Mouse (Mus musculus) thymus, adult 2 months (tissue): Measurements from ENCODE around the gene Zfp119a. TPM values are rescaled to one million over a fixed set of nuclear protein-coding genes. Genes with fewer than 3 reads are reported as not detected.
"Not testable (repeated sequence)": the region's sequence is repeated elsewhere in the genome, so short reads cannot be mapped to it uniquely, and the experiment has no call there.

Experiments used
- DNase-seq: peaks from one replicate; pipeline ENCODE4 v3.0.0; 2021
- H3K27ac ChIP-seq: fragments of 200-500 bp; 2 replicates; pipeline ENCODE4 v1.5.1; 2012; ENCODE audit warnings: low read length, control low read depth; ENCODE audit not compliant: control insufficient read depth, insufficient read depth
- H3K27me3 ChIP-seq: fragments of 200-500 bp; 2 replicates; pipeline ENCODE4 v1.6.1; 2012; ENCODE audit warnings: mild to moderate bottlenecking, low read length, moderate library complexity, mixed read lengths; ENCODE audit not compliant: control insufficient read depth, insufficient read depth
- H3K36me3 ChIP-seq: fragments of 200-500 bp; 2 replicates; pipeline ENCODE4 v1.6.1; 2012; ENCODE audit warnings: mild to moderate bottlenecking, low read length, moderate library complexity; ENCODE audit not compliant: control insufficient read depth, insufficient read depth
- H3K4me1 ChIP-seq: fragments of 200-500 bp; replicated peaks from 2 replicates; pipeline ENCODE4 v1.6.1; 2012; ENCODE audit warnings: low read length; ENCODE audit not compliant: control insufficient read depth, insufficient read depth
- H3K4me3 ChIP-seq: fragments of 200-500 bp; 2 replicates; pipeline ENCODE4 v1.5.1; 2012; ENCODE audit warnings: mild to moderate bottlenecking, low read length, control low read depth, moderate library complexity; ENCODE audit not compliant: control insufficient read depth, insufficient read depth
- CTCF ChIP-seq: fragments of 200-500 bp; IDR thresholded peaks from 2 replicates; pipeline ENCODE4 v1.5.1; 2012; ENCODE audit warnings: mild to moderate bottlenecking, control low read depth, low read length, moderate library complexity, borderline replicate concordance; ENCODE audit not compliant: control insufficient read depth, poor library complexity, insufficient read depth; ENCODE audit errors: extremely low read depth
- POLR2A ChIP-seq: fragments of 200-500 bp; IDR thresholded peaks from 2 replicates; pipeline ENCODE4 v1.6.1; 2012; ENCODE audit warnings: mild to moderate bottlenecking, low read length, control low read depth, moderate library complexity; ENCODE audit not compliant: control insufficient read depth, poor library complexity, insufficient read depth; ENCODE audit errors: extremely low read depth
- WGBS: fragments of 180-500 bp; shearing (Covaris S2); methylation state at CpG from one replicate; pipeline ENCODE4 v1.1.7; 2018; 5-methylcytosine and 5-hydroxymethylcytosine counted together
- polyA plus RNA-seq: library from polyadenylated mRNA; depleted of rRNA; stranded (reverse); fragments of >200 nt; gene quantifications from 2 replicates; pipeline ENCODE4 v1.2.3, GENCODE M21; 2012; rRNA removed

Zfp119a gene
- polyA plus RNA-seq, 1 experiment = 0.27 TPM

- Histone ChIP-seq H3K27ac (no peak overlapping the region), H3K4me3 (no peak overlapping the region), H3K27me3 (no peaks in the 10 kb centered on the region), H3K36me3 (no peaks in the 10 kb centered on the region), H3K4me1 (no peaks in the 10 kb centered on the region)
- TF ChIP-seq CTCF (no peak), POLR2A (no peak)
- WGBS = 65% methylated on average over 2 of the region's 2 CpGs
- no peak for DNase-seq
Measured at GRCm38 (mm10) chr17:55883631-55884030, 4.9 kb upstream of the Zfp119a start.

- Histone ChIP-seq H3K27ac (peak overlapping the region; percentile 23), H3K4me3 (peak overlapping the region; percentile 53)
- not testable (repeated sequence) for H3K4me1 ChIP-seq, H3K27me3 ChIP-seq, H3K36me3 ChIP-seq
- under 1% methylated on average over 7 of the region's 8 CpGs for whole genome bisulfite sequencing
- peak; percentile 15 for DNase-seq
Measured at GRCm38 (mm10) chr17:55878282-55878635, 471 bp downstream of the Zfp119a start.

GRCm38 (mm10) chr17:55877184-55877583, 1.5 kb downstream of the Zfp119a start:
- 91% methylated on average over 4 of the region's 4 CpGs for WGBS
- Histone ChIP-seq H3K27ac (no peak overlapping the region), H3K36me3 (no peaks in the 10 kb centered on the region), H3K4me1 (no peaks in the 10 kb centered on the region), H3K27me3 (no peaks in the 10 kb centered on the region), H3K4me3 (no peak overlapping the region)
- DNase-seq = no peak
- TF ChIP-seq CTCF = no peak

GRCm38 (mm10) chr17:55843067-55843466, 35.7 kb downstream of the Zfp119a start:
- no peak overlapping the region for H3K4me3 ChIP-seq
- H3K27me3 ChIP-seq = no peaks in the 10 kb centered on the region
- TF ChIP-seq CTCF (no peak), POLR2A (no peak)
- H3K36me3 ChIP-seq = no peaks in the 10 kb centered on the region
- WGBS = 41% methylated on average over 4 of the region's 4 CpGs
- H3K27ac ChIP-seq = no peak overlapping the region
- H3K4me1 ChIP-seq = no peaks in the 10 kb centered on the region
- DNase-seq = no peak

- WGBS = 88% methylated on average over 1 of the region's 1 CpGs
- Histone ChIP-seq H3K27ac (no peak overlapping the region), H3K27me3 (no peaks in the 10 kb centered on the region), H3K36me3 (no peaks in the 10 kb centered on the region), H3K4me3 (no peak overlapping the region), H3K4me1 (no peaks in the 10 kb centered on the region)
- TF ChIP-seq CTCF (no peak), POLR2A (no peak)
- no peak for DNase-seq
Measured at GRCm38 (mm10) chr17:55821566-55821965, 57.2 kb downstream of the Zfp119a start.

- TF ChIP-seq CTCF (no peak), POLR2A (no peak)
- 97% methylated on average over 4 of the region's 4 CpGs for WGBS
- Histone ChIP-seq H3K4me1 (no peaks in the 10 kb centered on the region), H3K27ac (no peak overlapping the region), H3K4me3 (no peak overlapping the region), H3K36me3 (no peaks in the 10 kb centered on the region), H3K27me3 (no peaks in the 10 kb centered on the region)
- no peak for DNase-seq
Measured at GRCm38 (mm10) chr17:55816853-55817252, 61.9 kb downstream of the Zfp119a start.

Other genes starting within 250 kb of the Zfp119a start
- gene Pot1b, start 166.3 kb downstream of the Zfp119a start, polyA plus RNA-seq = 6.5 and 8.9 TPM in 2 replicates
- 1.2 and 1.3 TPM in 2 replicates for gene Adgre4, start 128.9 kb downstream of the Zfp119a start, polyA plus RNA-seq
- 1.6 and 1.9 TPM in 2 replicates for gene Zfp959, start 13.2 kb upstream of the Zfp119a start, polyA plus RNA-seq
- gene Zfp119b, start 70.6 kb upstream of the Zfp119a start, polyA plus RNA-seq = 0.17 and 0.23 TPM in 2 replicates
- 24.5 and 25.9 TPM in 2 replicates for gene Ebi3, start 73.7 kb upstream of the Zfp119a start, polyA plus RNA-seq
- 16.9 and 17.3 TPM in 2 replicates for gene Yju2, start 80.2 kb upstream of the Zfp119a start, polyA plus RNA-seq
- 0.59 and 1.9 TPM in 2 replicates for gene Shd, start 91.5 kb upstream of the Zfp119a start, polyA plus RNA-seq
- 0.26 and 0.62 TPM in 2 replicates for gene Fsd1, start 107.6 kb upstream of the Zfp119a start, polyA plus RNA-seq
- 16.4 and 22.2 TPM in 2 replicates for gene Stap2, start 126.7 kb upstream of the Zfp119a start, polyA plus RNA-seq
- 180 and 188 TPM in 2 replicates for gene Mpnd, start 126.8 kb upstream of the Zfp119a start, polyA plus RNA-seq
- gene Sh3gl1, start 157.7 kb upstream of the Zfp119a start, polyA plus RNA-seq = 216 and 248 TPM in 2 replicates
- 16.9 and 21.4 TPM in 2 replicates for gene Chaf1a, start 161.5 kb upstream of the Zfp119a start, polyA plus RNA-seq
- 76.7 and 93.1 TPM in 2 replicates for gene Ubxn6, start 196.1 kb upstream of the Zfp119a start, polyA plus RNA-seq
- 80.6 and 83.3 TPM in 2 replicates for gene Hdgfl2, start 200.7 kb upstream of the Zfp119a start, polyA plus RNA-seq
- gene Plin4, start 230.9 kb upstream of the Zfp119a start, polyA plus RNA-seq = 16.7 and 29.0 TPM in 2 replicates
- gene Plin5, start 238.7 kb upstream of the Zfp119a start, polyA plus RNA-seq = 6.2 and 11.7 TPM in 2 replicates
- 23.5 and 27.0 TPM in 2 replicates for gene Lrg1, start 243.1 kb upstream of the Zfp119a start, polyA plus RNA-seq